Mouse (Mus musculus): ENCODE results near the gene Ctnna3.
A peak's percentile ranks its signal among the peaks of the same experiment; 100 is the strongest.

Ctnna3 gene

DNA sequence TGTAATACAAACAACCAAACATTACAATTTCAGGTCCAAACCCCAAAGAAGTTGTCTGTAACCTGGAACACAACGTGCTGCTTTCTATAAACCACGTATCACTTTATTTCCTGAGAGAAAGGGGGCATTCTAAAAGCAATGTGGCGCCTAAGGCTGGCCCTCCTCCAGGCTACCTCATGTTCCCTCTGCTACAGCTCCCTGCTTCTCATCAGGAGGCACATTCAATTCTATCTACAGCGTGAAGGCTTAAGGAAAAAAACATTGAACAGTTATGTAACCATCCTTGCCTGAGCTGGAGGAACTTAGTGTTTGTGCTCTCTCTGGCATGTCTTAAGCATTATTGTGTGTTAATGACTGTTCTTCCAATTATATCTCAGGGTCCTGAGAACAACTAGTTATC lies 517.4 kb downstream of the Ctnna3 start:
- DNase-seq (ENCODE audit: low spot score): no peak

DNA sequence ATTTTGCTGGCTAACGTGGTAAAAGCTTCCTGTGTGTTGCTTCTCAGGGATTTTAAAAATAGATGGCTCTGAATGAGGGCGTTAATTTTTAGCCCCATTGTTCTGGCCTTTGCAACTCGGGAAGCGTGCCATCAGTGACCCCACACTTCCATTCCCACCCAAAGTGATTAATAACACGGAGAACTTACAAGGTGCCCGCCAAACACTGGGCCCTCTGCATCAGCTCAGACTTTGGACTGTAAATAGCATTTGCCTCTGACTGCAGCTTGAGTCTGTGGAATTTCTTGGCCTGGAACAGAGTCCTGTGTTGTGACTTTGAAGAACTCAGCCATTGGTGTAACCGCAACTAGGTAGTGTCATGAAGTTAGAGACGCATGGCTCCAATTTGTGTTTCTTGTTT lies 521.0 kb downstream of the Ctnna3 start:
- DNase-seq (ENCODE audit: low spot score): no peak

- DNase-seq (ENCODE audit: low spot score): no peak
These were observed 521.6 kb downstream of the Ctnna3 start for GRCm38 (mm10) chr10:63951481-63951880.

GRCm38 (mm10) chr10:63954308-63954930 lies 524.5 kb downstream of the Ctnna3 start:
- peak; percentile 39 for DNase-seq (ENCODE audit: low spot score)

- no peak for DNase-seq (ENCODE audit: low spot score)
These were observed 542.4 kb downstream of the Ctnna3 start for GRCm38 (mm10) chr10:63972300-63972699.

- peak; percentile 4 for DNase-seq (ENCODE audit: low spot score)
These were observed 548.2 kb downstream of the Ctnna3 start for GRCm38 (mm10) chr10:63978101-63978500.

GRCm38 (mm10) chr10:63978535-63978934 lies 548.6 kb downstream of the Ctnna3 start:
- no peak for DNase-seq (ENCODE audit: low spot score)

DNA sequence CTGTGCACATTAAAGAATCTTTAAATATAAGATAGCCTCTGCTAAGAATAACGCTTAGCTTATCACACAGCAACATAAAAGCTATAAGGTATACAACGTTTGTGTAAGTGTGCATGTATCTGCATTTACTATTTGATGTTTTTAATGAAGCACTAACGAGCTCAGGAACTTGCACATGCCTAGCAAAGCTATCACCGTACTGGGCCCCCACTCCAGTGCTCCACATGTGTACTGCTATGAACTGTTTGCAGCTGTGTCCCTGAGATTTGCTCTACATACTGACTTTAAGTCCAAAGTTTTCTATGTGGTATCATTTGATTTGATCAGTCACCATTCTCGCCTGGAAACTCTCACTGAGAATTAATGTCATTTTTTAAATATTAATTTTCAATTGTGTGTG lies 549.1 kb downstream of the Ctnna3 start:
- no peak for DNase-seq (ENCODE audit: low spot score)

- DNase-seq (ENCODE audit: low spot score): no peak
These were observed 549.5 kb downstream of the Ctnna3 start for GRCm38 (mm10) chr10:63979410-63979809.

GRCm38 (mm10) chr10:63985576-63985975 lies 555.7 kb downstream of the Ctnna3 start:
- DNase-seq (ENCODE audit: low spot score): no peak

- no peak for DNase-seq (ENCODE audit: low spot score)
These were observed 564.4 kb downstream of the Ctnna3 start for GRCm38 (mm10) chr10:63994251-63994650.

DNA sequence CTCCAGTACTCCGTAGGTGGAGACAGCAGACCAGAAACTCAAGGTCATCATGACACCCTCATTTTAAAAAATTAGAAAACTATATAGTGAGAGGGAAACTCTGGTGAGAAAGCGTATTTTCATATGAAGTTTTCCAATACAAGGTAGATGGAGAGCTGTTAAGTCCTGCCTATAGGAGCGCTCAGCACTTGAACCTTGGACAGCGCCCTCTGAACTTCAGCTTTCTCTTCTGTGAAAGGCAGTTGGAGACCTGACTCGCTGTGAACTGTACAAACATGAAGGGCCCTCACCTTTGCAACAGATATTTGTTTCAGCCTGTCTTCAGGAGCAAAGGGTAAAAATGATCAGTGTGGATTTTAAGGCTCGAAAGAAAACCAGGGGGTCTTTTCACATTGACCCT lies 571.6 kb downstream of the Ctnna3 start:
- peak; percentile 51 for DNase-seq (ENCODE audit: low spot score)

- no peak for DNase-seq (ENCODE audit: low spot score)
These were observed 572.1 kb downstream of the Ctnna3 start for GRCm38 (mm10) chr10:64001996-64002395.

GRCm38 (mm10) chr10:64020347-64020746 lies 590.4 kb downstream of the Ctnna3 start:
- no peak for DNase-seq (ENCODE audit: low spot score)

GRCm38 (mm10) chr10:64023340-64023739 lies 593.4 kb downstream of the Ctnna3 start:
- no peak for DNase-seq (ENCODE audit: low spot score)

DNA sequence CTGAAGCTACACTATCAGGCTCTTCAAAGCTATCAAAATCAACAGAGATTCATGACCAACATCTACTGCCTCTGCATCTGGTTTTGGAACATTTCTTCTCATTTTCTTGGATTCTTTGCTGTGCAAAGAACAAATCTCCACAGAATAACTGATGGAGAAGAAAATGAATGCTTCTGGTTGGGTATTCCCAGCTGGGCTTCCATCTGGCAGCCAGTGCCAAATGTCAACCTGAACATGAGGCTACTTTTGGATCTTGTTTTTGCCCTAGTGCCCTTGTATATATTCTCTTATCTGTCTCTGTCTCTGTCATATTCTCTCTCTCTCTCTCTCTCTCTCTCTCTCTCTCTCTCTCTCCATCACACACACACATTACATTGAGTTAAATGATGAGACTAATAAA lies 601.0 kb downstream of the Ctnna3 start:
- DNase-seq (ENCODE audit: low spot score): no peak

GRCm38 (mm10) chr10:64039760-64040535 lies 610.0 kb downstream of the Ctnna3 start:
- no peak for DNase-seq (ENCODE audit: low spot score)

GRCm38 (mm10) chr10:64041218-64041617 lies 611.3 kb downstream of the Ctnna3 start:
- no peak for DNase-seq (ENCODE audit: low spot score)

GRCm38 (mm10) chr10:64041892-64042291 lies 612.0 kb downstream of the Ctnna3 start:
- DNase-seq (ENCODE audit: low spot score): no peak

DNA sequence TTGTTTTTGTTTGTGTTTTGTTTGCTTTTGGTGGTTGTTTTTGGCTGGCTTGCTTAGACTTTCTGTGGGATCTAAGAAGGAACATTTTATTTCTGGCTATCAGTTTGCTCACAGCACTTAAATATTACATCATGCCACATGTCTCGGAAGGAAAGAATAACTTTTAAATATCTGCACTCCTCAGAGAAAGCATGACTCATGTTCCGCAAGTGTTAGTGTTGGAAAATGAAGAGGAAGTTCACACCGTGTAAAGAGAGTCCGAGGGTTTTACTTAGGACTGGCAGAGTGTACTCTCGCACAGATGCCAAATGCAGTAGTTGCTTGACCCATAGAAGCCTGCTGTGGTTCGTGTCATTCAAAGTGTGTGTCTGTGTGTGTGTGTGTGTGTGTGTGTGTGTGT lies 619.3 kb downstream of the Ctnna3 start:
- DNase-seq (ENCODE audit: low spot score): no peak

- DNase-seq (ENCODE audit: low spot score): no peak
These were observed 620.0 kb downstream of the Ctnna3 start for GRCm38 (mm10) chr10:64049946-64050345.

- no peak for DNase-seq (ENCODE audit: low spot score)
These were observed 633.8 kb downstream of the Ctnna3 start for GRCm38 (mm10) chr10:64063704-64064103.

- DNase-seq (ENCODE audit: low spot score): no peak
These were observed 646.0 kb downstream of the Ctnna3 start for GRCm38 (mm10) chr10:64075944-64076343.
